Mouse (Mus musculus): ENCODE results near the gene Nphp1.

Nphp1 gene

GRCm38 (mm10) chr2:127742637-127743036, 46.1 kb downstream of the Nphp1 start:
- DNase-seq = no peak

- DNase-seq = no peak
These were observed 47.8 kb downstream of the Nphp1 start for GRCm38 (mm10) chr2:127740756-127741519.

- DNase-seq = no peak
These were observed 50.8 kb downstream of the Nphp1 start for GRCm38 (mm10) chr2:127737885-127738284.

GRCm38 (mm10) chr2:127736631-127737209, 52.0 kb downstream of the Nphp1 start:
- peak; percentile 98 for DNase-seq

GRCm38 (mm10) chr2:127735512-127736145, 53.1 kb downstream of the Nphp1 start:
- peak; percentile 74 for DNase-seq

GRCm38 (mm10) chr2:127734889-127735288, 53.8 kb downstream of the Nphp1 start:
- DNase-seq = no peak

- DNase-seq = peak; percentile 92
These were observed 58.2 kb downstream of the Nphp1 start for GRCm38 (mm10) chr2:127730301-127730997.

- peak; percentile 95 for DNase-seq
These were observed 59.0 kb downstream of the Nphp1 start, which contains the start of gene Mall for GRCm38 (mm10) chr2:127729671-127730070. Gene Mall (minus strand): TSS chr2:127729932.

- peak; percentile 96 for DNase-seq
These were observed 59.8 kb downstream of the Nphp1 start for GRCm38 (mm10) chr2:127728661-127729450.

GRCm38 (mm10) chr2:127728146-127728545, 60.6 kb downstream of the Nphp1 start:
- peak; percentile 94 for DNase-seq

- DNase-seq = peak; percentile 88
These were observed 65.5 kb downstream of the Nphp1 start for GRCm38 (mm10) chr2:127723193-127723592.

- peak; percentile 99 for DNase-seq
These were observed 66.4 kb downstream of the Nphp1 start for GRCm38 (mm10) chr2:127722176-127722892.

GRCm38 (mm10) chr2:127718839-127719468, 69.7 kb downstream of the Nphp1 start:
- DNase-seq = peak; percentile 70

- no peak for DNase-seq
These were observed 74.0 kb downstream of the Nphp1 start for GRCm38 (mm10) chr2:127714726-127715125.

- peak; percentile 70 for DNase-seq
These were observed 79.9 kb downstream of the Nphp1 start for GRCm38 (mm10) chr2:127708792-127709191.

- DNase-seq = peak; percentile 71
These were observed 80.6 kb downstream of the Nphp1 start for GRCm38 (mm10) chr2:127708060-127708459.

- peak; percentile 75 for DNase-seq
These were observed 83.4 kb downstream of the Nphp1 start for GRCm38 (mm10) chr2:127705267-127705666.
